Mouse (Mus musculus): ENCODE measurements around the gene Nox3.

Gene Nox3

DNA sequence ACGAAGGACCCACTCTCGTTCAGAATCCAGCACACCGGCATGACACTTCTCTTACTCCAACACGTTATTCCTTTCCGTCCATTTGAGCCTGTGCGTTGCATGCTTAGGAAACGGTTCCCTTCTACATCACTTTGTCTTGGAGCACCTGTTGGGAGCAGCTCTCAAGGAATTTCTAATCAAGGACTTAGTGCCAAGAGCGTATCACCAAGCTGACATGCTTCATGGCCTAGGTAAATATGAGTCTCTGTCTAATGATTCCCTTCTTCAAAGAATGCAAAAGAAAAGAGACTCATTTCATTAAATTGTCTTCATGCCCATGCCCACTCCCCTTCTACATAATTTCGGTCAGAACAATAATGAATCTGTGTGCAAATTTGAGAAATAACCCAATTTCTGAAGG is at the start of gene Nox3:
TSS of gene Nox3 (minus strand) at position 101 of the 400 bp plus-strand sequence.
- no peak for DNase-seq (ENCODE audit: low spot score)

DNA sequence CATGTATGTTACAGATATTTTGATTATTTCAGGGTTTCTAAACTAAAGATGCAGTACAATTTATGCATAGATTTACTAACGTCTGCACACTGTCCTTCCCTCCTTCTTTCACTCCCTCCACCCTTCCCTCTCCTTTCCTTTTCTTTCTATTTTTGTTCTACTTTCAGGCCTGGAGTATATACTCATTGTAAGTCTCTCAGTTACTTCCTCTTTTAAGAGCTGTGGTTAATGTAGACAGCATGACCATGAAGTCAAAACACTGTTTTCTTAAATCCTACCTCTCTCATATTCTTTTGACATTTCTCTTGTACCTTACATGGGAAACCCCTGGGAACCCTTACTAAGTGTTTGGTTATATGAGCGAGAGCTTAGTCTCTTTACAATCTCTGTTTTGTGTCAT is 48.3 kb upstream of the Nox3 start:
- DNase-seq (ENCODE audit: low spot score), result no peak

DNA sequence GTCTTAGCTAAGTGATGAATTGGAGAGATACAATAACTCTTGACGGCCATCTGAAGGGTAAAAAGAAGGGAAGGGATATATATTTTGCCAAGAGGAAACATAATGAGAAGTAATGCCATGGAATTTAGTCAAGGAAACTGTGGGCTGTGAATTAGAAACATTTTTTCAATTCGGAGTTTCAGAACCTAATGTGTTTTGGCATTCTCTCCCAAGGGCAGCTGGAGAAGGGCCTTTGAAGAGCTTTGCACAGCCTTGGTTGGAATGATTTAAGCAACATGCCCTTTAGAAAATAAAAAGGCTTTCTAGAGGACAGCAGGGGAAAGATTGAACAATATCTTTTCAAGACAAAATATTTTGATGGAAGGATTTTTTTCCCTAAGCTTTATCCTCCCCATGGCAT is 40.9 kb upstream of the Nox3 start:
- no peak for DNase-seq (ENCODE audit: low spot score)

DNA sequence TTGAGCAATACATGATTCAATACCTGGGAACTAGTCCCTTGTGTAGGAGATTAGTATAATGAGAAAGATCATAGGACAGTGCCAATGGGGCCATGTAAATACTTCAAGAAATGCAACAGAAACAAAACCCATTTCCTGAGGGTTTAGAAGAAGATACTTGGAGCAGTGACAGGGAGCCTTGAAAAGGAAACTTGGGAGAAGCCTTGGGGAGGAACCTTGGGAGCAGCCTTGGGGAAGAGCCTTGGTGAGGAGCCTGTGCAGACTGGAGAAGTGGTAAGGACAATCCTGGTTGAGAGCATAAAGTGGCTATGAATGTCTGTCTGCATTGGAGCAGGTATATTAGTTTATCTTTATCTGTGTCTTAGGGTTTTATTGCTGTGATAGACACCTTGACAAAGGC is 38.2 kb upstream of the Nox3 start:
- DNase-seq (ENCODE audit: low spot score), result no peak

DNA sequence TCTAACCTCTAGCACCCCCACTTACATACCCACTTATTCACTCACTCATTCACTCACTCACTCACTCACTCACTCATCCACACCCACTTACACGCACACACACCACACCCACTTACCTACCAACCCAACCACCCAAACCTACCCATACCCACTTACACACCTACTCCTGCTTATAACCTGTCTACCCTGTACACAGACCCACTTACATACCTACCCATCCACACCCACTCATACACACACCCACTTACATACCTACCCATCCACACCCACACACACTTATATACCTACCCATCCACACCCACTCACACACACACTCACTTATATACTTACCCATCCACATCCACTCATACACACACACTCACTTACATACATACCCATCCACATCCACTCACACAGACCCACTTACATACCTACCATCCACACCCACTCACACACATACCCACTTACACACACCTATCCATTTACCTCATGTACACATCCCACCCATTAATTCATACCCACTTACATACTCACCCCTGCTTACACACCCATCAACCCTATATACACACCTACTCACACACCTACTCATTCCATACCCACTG is 9.4 kb upstream of the Nox3 start:
- no peak for DNase-seq (ENCODE audit: low spot score)

- no peak for DNase-seq (ENCODE audit: low spot score)
These were observed 6.3 kb upstream of the Nox3 start for GRCm38 (mm10) chr17:3702320-3702719.

DNA sequence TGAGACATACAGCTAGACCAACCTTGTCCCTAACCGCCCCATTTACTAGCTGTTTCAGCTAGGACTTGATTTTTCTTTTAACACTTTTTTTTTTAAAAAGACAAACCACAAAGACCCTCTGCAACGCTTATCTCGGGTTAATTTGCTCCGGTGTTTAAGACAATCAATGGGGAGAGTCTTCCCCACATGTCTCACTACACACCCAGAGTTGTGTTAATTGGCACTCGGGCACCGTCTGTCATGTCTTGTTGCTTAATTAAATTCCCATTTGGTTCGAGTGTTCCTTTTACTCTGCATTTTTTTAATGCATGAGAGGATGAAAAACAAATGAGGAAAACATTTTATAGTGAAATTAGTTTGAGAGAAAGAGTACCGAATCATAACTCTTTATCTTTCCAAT is 3.2 kb downstream of the Nox3 start:
- no peak for DNase-seq (ENCODE audit: low spot score)

DNA sequence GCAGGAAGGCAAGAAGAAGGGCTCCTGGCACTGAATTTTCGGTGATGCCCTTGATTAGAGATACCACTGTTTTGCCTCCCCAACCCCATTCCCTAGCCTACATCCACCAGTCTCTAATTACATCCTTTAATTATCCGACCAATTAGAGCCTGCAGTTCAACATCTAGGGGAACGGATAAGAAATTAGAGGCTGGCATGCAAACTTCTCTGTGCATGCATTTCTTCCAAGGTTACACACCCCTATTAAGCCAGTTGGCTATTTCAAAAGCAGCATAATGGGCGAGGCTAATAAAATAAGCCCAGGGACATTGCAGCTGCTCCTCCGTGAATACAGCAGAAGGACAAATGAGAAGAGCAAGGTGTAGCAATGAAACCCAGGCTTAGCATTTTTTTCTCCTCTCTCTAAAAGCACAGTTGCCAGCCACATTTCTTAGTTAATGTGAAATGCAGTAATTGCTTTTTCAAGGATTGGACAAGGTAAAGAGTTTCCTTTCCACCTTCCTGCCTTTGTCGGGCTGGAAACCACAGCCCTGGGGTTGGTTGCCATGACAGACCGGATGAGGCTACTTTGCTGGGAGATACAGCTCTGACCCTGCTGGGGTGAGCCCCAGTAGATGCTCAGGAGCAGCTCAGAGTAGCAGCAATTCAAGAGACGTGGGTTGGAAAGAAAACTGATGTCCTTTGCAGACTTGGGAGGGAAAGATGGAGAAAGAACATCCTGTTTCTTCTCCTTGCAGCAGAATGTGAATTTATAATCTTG is 5.4 kb downstream of the Nox3 start:
- DNase-seq (ENCODE audit: low spot score), result no peak

GRCm38 (mm10) chr17:3683662-3684061 is 12.4 kb downstream of the Nox3 start:
- no peak for DNase-seq (ENCODE audit: low spot score)

- no peak for DNase-seq (ENCODE audit: low spot score)
These were observed 26.8 kb downstream of the Nox3 start for GRCm38 (mm10) chr17:3669226-3669625.

GRCm38 (mm10) chr17:3667287-3667686 is 28.8 kb downstream of the Nox3 start:
- DNase-seq (ENCODE audit: low spot score), result no peak

- no peak for DNase-seq (ENCODE audit: low spot score)
These were observed 30.7 kb downstream of the Nox3 start for GRCm38 (mm10) chr17:3665321-3665720.

- DNase-seq (ENCODE audit: low spot score), result peak; percentile 8
These were observed 36.6 kb downstream of the Nox3 start for GRCm38 (mm10) chr17:3659497-3659896.

- no peak for DNase-seq (ENCODE audit: low spot score)
These were observed 45.7 kb downstream of the Nox3 start for GRCm38 (mm10) chr17:3650377-3650776.

GRCm38 (mm10) chr17:3643582-3643981 is 52.5 kb downstream of the Nox3 start:
- no peak for DNase-seq (ENCODE audit: low spot score)

- DNase-seq (ENCODE audit: low spot score), result no peak
These were observed 54.6 kb downstream of the Nox3 start for GRCm38 (mm10) chr17:3641456-3641855.

- no peak for DNase-seq (ENCODE audit: low spot score)
These were observed 57.3 kb downstream of the Nox3 start for GRCm38 (mm10) chr17:3638757-3639156.

- no peak for DNase-seq (ENCODE audit: low spot score)
These were observed 63.6 kb downstream of the Nox3 start for GRCm38 (mm10) chr17:3632501-3632900.

- no peak for DNase-seq (ENCODE audit: low spot score)
These were observed 79.5 kb downstream of the Nox3 start for GRCm38 (mm10) chr17:3616329-3617216.

DNA sequence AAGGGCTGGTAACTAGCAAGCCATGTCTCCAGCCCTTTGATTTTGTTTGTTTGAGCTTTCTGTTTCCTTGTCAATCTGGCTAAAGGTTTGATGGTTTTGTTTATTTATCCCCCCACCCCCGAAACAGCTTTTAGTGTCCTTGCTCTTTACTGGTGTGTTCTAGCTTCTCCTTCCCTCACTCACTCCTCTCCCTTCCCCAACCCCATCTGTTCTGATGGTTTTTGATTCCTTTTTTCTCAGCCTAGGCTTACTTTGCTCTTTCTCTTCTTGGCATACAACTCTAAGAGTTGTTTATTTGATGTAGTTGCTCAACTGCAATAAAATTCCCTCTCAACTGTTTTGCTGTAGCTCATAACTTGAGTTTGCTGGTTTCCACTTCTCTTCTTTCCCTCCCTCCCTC is 80.5 kb downstream of the Nox3 start:
- no peak for DNase-seq (ENCODE audit: low spot score)

GRCm38 (mm10) chr17:3611781-3612075 is 84.3 kb downstream of the Nox3 start:
- DNase-seq (ENCODE audit: low spot score), result no peak

DNA sequence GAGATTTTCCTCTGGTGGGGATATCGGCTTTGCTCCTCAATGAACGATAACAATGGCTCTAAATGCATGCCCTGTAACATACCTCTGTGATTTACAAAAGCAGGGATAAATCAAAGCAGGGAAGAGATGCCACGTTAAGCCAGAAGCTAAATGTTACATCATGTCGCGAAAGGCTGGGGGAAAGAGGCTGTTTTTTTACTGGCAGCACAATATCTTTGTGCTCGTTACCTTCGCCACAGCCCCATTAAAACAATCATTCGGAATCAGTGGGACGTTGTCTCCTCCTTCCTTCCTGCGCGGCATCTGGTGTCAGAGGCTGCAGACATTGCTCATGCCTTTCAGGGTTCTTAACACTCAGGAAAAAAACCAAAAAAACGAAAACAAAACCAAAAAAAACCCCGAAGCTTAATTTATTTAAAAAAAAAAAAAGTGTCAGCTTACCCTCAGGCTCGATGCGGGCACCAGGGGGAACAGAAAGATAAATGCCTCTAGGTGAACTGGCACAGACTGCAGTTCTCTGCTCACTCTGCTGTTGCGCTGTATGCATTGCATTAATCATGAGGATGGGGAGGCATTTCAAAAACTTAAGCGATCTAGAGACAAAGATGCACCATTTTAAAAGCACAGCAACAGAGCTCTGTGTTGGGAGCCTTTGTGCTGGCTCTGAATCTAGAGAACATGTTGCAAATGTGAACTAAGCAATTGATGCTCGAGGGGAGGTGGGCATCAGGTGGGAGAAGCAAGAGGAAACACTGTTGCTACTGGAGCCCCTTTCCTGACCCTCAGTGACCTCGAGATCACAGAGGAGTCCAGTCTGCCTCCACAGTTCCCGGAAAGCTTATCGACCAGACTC is 84.9 kb downstream of the Nox3 start:
- DNase-seq (ENCODE audit: low spot score), result no peak

All from adipocyte (in vitro differentiated cells).